Mouse (Mus musculus): ENCODE measurements around the gene Acsf3. TPM values are rescaled to one million over a fixed set of nuclear protein-coding genes. Genes with fewer than 3 reads are reported as not detected.

Gene Acsf3
- polyA plus RNA-seq, 2 experiments, result 5.4 to 5.7 TPM

DNA sequence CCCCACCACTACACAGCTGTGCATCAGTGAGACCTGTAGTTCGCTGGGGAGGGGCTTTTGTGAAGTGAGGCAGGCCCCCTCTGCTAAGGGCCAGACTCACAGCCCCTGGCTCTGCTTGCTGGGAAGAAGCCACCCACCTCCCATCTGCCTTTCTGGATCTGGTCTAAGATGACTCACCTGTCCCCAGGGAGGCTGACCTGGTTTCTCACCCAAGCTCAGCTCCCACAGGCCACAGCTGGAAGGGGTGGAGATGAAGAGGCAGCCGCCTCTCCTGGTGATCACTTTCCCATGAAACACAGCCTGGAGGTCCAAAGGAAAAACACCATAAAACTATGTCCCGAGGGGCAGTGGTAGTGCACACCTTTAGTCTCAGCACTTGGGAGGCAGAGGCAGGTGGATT is 54.1 kb downstream of the Acsf3 start:
- Histone ChIP-seq H3K4me2 (ENCODE audit: low read depth) (no peak overlapping the region), H3K27me3 (ENCODE audit: control insufficient read depth, insufficient read depth, low read length) (no peaks in the 10 kb centered on the region), H3K9ac (replicated peaks) (no peak overlapping the region), H3K27ac (no peak overlapping the region), H3K4me3 (ENCODE audit: insufficient read depth in 1 of 2, low read depth in 2 of 2, low read length in 2 of 2) (no peak overlapping the region), H3K9me3 (ENCODE audit: control insufficient read depth, low read length) (no peaks in the 10 kb centered on the region), H3K4me1 (replicated peaks; ENCODE audit: control insufficient read depth in 2 of 2, insufficient read depth in 2 of 2, low read length in 1 of 2) (no peaks in the 10 kb centered on the region), H3K36me3 (replicated peaks; ENCODE audit: control insufficient read depth, insufficient read depth, low read depth) (no peaks in the 10 kb centered on the region)
- WGBS (ENCODE audit: insufficient replicate concordance), result 62% methylated on average over 3 of the region's 3 CpGs
- no peak for DNase-seq (ENCODE audit: low read depth in 3 of 3, low spot score in 3 of 3)
- TF ChIP-seq CTCF (IDR thresholded peaks at IDR 0.05; ENCODE audit: low read depth) (no peak), EP300 (IDR thresholded peaks at IDR 0.05; ENCODE audit: low read depth) (no peak)
- no peak for ATAC-seq (ENCODE audit: insufficient read depth)

- Histone ChIP-seq H3K4me1 (replicated peaks; ENCODE audit: control insufficient read depth in 2 of 2, insufficient read depth in 2 of 2, low read length in 1 of 2) (no peaks in the 10 kb centered on the region), H3K27ac (no peak overlapping the region), H3K27me3 (ENCODE audit: control insufficient read depth, insufficient read depth, low read length) (no peaks in the 10 kb centered on the region), H3K9me3 (ENCODE audit: control insufficient read depth, low read length) (no peaks in the 10 kb centered on the region), H3K36me3 (replicated peaks; ENCODE audit: control insufficient read depth, insufficient read depth, low read depth) (no peaks in the 10 kb centered on the region), H3K4me3 (ENCODE audit: insufficient read depth in 1 of 2, low read depth in 2 of 2, low read length in 2 of 2) (no peak overlapping the region), H3K9ac (replicated peaks) (no peak overlapping the region), H3K4me2 (ENCODE audit: low read depth) (no peak overlapping the region)
- ATAC-seq (ENCODE audit: insufficient read depth) (peak; percentile 70), DNase-seq (ENCODE audit: low read depth in 3 of 3, low spot score in 3 of 3) (peak; percentile 64 to 77 (median 65))
- TF ChIP-seq EP300 (IDR thresholded peaks at IDR 0.05; ENCODE audit: low read depth) (no peak), CTCF (IDR thresholded peaks at IDR 0.05; ENCODE audit: low read depth) (peak; percentile 100)
- 36% methylated on average over 8 of the region's 8 CpGs for WGBS (ENCODE audit: insufficient replicate concordance)
Measured at GRCm38 (mm10) chr8:122830349-122831061, 55.2 kb downstream of the Acsf3 start.

- no peak for ATAC-seq (ENCODE audit: insufficient read depth)
- 76% methylated on average over 8 of the region's 8 CpGs for WGBS (ENCODE audit: insufficient replicate concordance)
- Histone ChIP-seq H3K4me3 (ENCODE audit: insufficient read depth in 1 of 2, low read depth in 2 of 2, low read length in 2 of 2) (no peak overlapping the region), H3K9ac (replicated peaks) (no peak overlapping the region), H3K4me2 (ENCODE audit: low read depth) (no peak overlapping the region), H3K4me1 (replicated peaks; ENCODE audit: control insufficient read depth in 2 of 2, insufficient read depth in 2 of 2, low read length in 1 of 2) (no peaks in the 10 kb centered on the region), H3K27ac (no peak overlapping the region), H3K27me3 (ENCODE audit: control insufficient read depth, insufficient read depth, low read length) (no peaks in the 10 kb centered on the region), H3K36me3 (replicated peaks; ENCODE audit: control insufficient read depth, insufficient read depth, low read depth) (no peaks in the 10 kb centered on the region), H3K9me3 (ENCODE audit: control insufficient read depth, low read length) (no peaks in the 10 kb centered on the region)
- no peak for DNase-seq (ENCODE audit: low read depth in 3 of 3, low spot score in 3 of 3)
- no peak for TF ChIP-seq CTCF (IDR thresholded peaks at IDR 0.05; ENCODE audit: low read depth)
- no peak for TF ChIP-seq EP300 (IDR thresholded peaks at IDR 0.05; ENCODE audit: low read depth)
Measured at GRCm38 (mm10) chr8:122834416-122834815, 59.1 kb downstream of the Acsf3 start.

- no peaks in the 10 kb centered on the region for H3K9me3 ChIP-seq (ENCODE audit: control insufficient read depth, low read length)
- H3K9ac ChIP-seq (replicated peaks), result no peak overlapping the region
- H3K27ac ChIP-seq, result no peak overlapping the region
- H3K4me2 ChIP-seq (ENCODE audit: low read depth), result no peak overlapping the region
- no peak overlapping the region for H3K4me3 ChIP-seq (ENCODE audit: insufficient read depth in 1 of 2, low read depth in 2 of 2, low read length in 2 of 2)
- no peaks in the 10 kb centered on the region for H3K36me3 ChIP-seq (replicated peaks; ENCODE audit: control insufficient read depth, insufficient read depth, low read depth)
- no peaks in the 10 kb centered on the region for H3K4me1 ChIP-seq (replicated peaks; ENCODE audit: control insufficient read depth in 2 of 2, insufficient read depth in 2 of 2, low read length in 1 of 2)
- no peaks in the 10 kb centered on the region for H3K27me3 ChIP-seq (ENCODE audit: control insufficient read depth, insufficient read depth, low read length)
- DNase-seq (ENCODE audit: low read depth in 3 of 3, low spot score in 3 of 3), result peak; percentile 57 to 58 (median 57)
- 13% methylated on average over 8 of the region's 8 CpGs for WGBS (ENCODE audit: insufficient replicate concordance)
- TF ChIP-seq CTCF (IDR thresholded peaks at IDR 0.05; ENCODE audit: low read depth) (peak; percentile 94), EP300 (IDR thresholded peaks at IDR 0.05; ENCODE audit: low read depth) (no peak)
- peak; percentile 47; the same call in 1 of the 2 replicates for ATAC-seq (ENCODE audit: insufficient read depth)
Measured at GRCm38 (mm10) chr8:122834971-122835370, 59.7 kb downstream of the Acsf3 start.

GRCm38 (mm10) chr8:122836199-122836598 is 60.9 kb downstream of the Acsf3 start:
- TF ChIP-seq EP300 (IDR thresholded peaks at IDR 0.05; ENCODE audit: low read depth), result no peak
- TF ChIP-seq CTCF (IDR thresholded peaks at IDR 0.05; ENCODE audit: low read depth), result no peak
- DNase-seq (ENCODE audit: low read depth in 3 of 3, low spot score in 3 of 3) (no peak), ATAC-seq (ENCODE audit: insufficient read depth) (no peak)
- WGBS (ENCODE audit: insufficient replicate concordance), result 75% methylated on average over 12 of the region's 12 CpGs
- Histone ChIP-seq H3K36me3 (replicated peaks; ENCODE audit: control insufficient read depth, insufficient read depth, low read depth) (no peaks in the 10 kb centered on the region), H3K4me1 (replicated peaks; ENCODE audit: control insufficient read depth in 2 of 2, insufficient read depth in 2 of 2, low read length in 1 of 2) (no peaks in the 10 kb centered on the region), H3K4me3 (ENCODE audit: insufficient read depth in 1 of 2, low read depth in 2 of 2, low read length in 2 of 2) (no peak overlapping the region), H3K27me3 (ENCODE audit: control insufficient read depth, insufficient read depth, low read length) (no peaks in the 10 kb centered on the region), H3K9me3 (ENCODE audit: control insufficient read depth, low read length) (no peaks in the 10 kb centered on the region), H3K27ac (no peak overlapping the region), H3K9ac (replicated peaks) (no peak overlapping the region), H3K4me2 (ENCODE audit: low read depth) (no peak overlapping the region)
